Mouse (Mus musculus): ENCODE measurements at regions not wholly inside any gene's neighbourhood (a gene's known extent, or its start where the extent isn't known, plus 50 kb on each side); places are given as distances from the start of the nearest gene placed in this dataset.

GRCm38 (mm10) chr8:46403877-46404560 is 66.8 kb upstream of the Acsl1 start:
- no peak overlapping the region for H3K4me3 ChIP-seq (ENCODE audit: insufficient read depth in 1 of 2, low read depth in 2 of 2, low read length in 2 of 2)
- no peaks in the 10 kb centered on the region for H3K27me3 ChIP-seq (ENCODE audit: control insufficient read depth, insufficient read depth, low read length)
- H3K9me3 ChIP-seq (ENCODE audit: control insufficient read depth, low read length), result no peaks in the 10 kb centered on the region
- no peak overlapping the region for H3K27ac ChIP-seq
- no peaks in the 10 kb centered on the region for H3K36me3 ChIP-seq (replicated peaks; ENCODE audit: control insufficient read depth, insufficient read depth, low read depth)
- H3K4me1 ChIP-seq (replicated peaks; ENCODE audit: control insufficient read depth in 2 of 2, insufficient read depth in 2 of 2, low read length in 1 of 2), result no peaks in the 10 kb centered on the region; a peak in 1 of 4 replicates
- 53% methylated on average over 5 of the region's 5 CpGs for WGBS (ENCODE audit: insufficient replicate concordance)
- no peak for TF ChIP-seq EP300 (IDR thresholded peaks at IDR 0.05; ENCODE audit: low read depth)
- no peak for TF ChIP-seq CTCF (IDR thresholded peaks at IDR 0.05; ENCODE audit: low read depth)
- no peak overlapping the region for H3K4me2 ChIP-seq (ENCODE audit: low read depth)
- DNase-seq (ENCODE audit: low read depth in 3 of 3, low spot score in 3 of 3) (no peak), ATAC-seq (ENCODE audit: insufficient read depth) (no peak)
- H3K9ac ChIP-seq (replicated peaks), result no peak overlapping the region

GRCm38 (mm10) chr8:46408886-46409285 is 62.0 kb upstream of the Acsl1 start:
- 79% methylated on average over 7 of the region's 7 CpGs for WGBS (ENCODE audit: insufficient replicate concordance)
- no peak for ATAC-seq (ENCODE audit: insufficient read depth)
- TF ChIP-seq CTCF (IDR thresholded peaks at IDR 0.05; ENCODE audit: low read depth), result no peak
- TF ChIP-seq EP300 (IDR thresholded peaks at IDR 0.05; ENCODE audit: low read depth), result no peak
- DNase-seq (ENCODE audit: low read depth in 3 of 3, low spot score in 3 of 3), result no peak
- H3K36me3 ChIP-seq (replicated peaks; ENCODE audit: control insufficient read depth, insufficient read depth, low read depth), result no peaks in the 10 kb centered on the region
- peaks cover 0 to 3% of the 10 kb centered on the region in 2 experiments; a peak in 1 of 4 replicates for H3K4me1 ChIP-seq (replicated peaks; ENCODE audit: control insufficient read depth in 2 of 2, insufficient read depth in 2 of 2, low read length in 1 of 2)
- no peak overlapping the region for H3K27ac ChIP-seq
- H3K4me2 ChIP-seq (ENCODE audit: low read depth), result no peak overlapping the region
- H3K9me3 ChIP-seq (ENCODE audit: control insufficient read depth, low read length), result no peaks in the 10 kb centered on the region
- H3K27me3 ChIP-seq (ENCODE audit: control insufficient read depth, insufficient read depth, low read length), result no peaks in the 10 kb centered on the region
- no peak overlapping the region for H3K4me3 ChIP-seq (ENCODE audit: insufficient read depth in 1 of 2, low read depth in 2 of 2, low read length in 2 of 2)
- no peak overlapping the region for H3K9ac ChIP-seq (replicated peaks)

- H3K4me1 ChIP-seq (replicated peaks; ENCODE audit: control insufficient read depth in 2 of 2, insufficient read depth in 2 of 2, low read length in 1 of 2), result peaks cover 0 to 3% of the 10 kb centered on the region in 2 experiments; a peak in 1 of 4 replicates
- ATAC-seq (ENCODE audit: insufficient read depth), result no peak
- TF ChIP-seq CTCF (IDR thresholded peaks at IDR 0.05; ENCODE audit: low read depth) (no peak), EP300 (IDR thresholded peaks at IDR 0.05; ENCODE audit: low read depth) (no peak)
- H3K27me3 ChIP-seq (ENCODE audit: control insufficient read depth, insufficient read depth, low read length), result no peaks in the 10 kb centered on the region
- no peak for DNase-seq (ENCODE audit: low read depth in 3 of 3, low spot score in 3 of 3)
- no peak overlapping the region for H3K27ac ChIP-seq
- no peak overlapping the region for H3K4me2 ChIP-seq (ENCODE audit: low read depth)
- H3K4me3 ChIP-seq (ENCODE audit: insufficient read depth in 1 of 2, low read depth in 2 of 2, low read length in 2 of 2), result no peak overlapping the region
- no peak overlapping the region for H3K9ac ChIP-seq (replicated peaks)
- H3K36me3 ChIP-seq (replicated peaks; ENCODE audit: control insufficient read depth, insufficient read depth, low read depth), result no peaks in the 10 kb centered on the region
- H3K9me3 ChIP-seq (ENCODE audit: control insufficient read depth, low read length), result no peaks in the 10 kb centered on the region
- 33% methylated on average over 2 of the region's 2 CpGs for WGBS (ENCODE audit: insufficient replicate concordance)
These were observed 61.5 kb upstream of the Acsl1 start for GRCm38 (mm10) chr8:46409296-46409695.

- ATAC-seq (ENCODE audit: insufficient read depth) (no peak), DNase-seq (ENCODE audit: low read depth in 3 of 3, low spot score in 3 of 3) (no peak)
- Histone ChIP-seq H3K36me3 (replicated peaks; ENCODE audit: control insufficient read depth, insufficient read depth, low read depth) (no peaks in the 10 kb centered on the region), H3K4me1 (replicated peaks; ENCODE audit: control insufficient read depth in 2 of 2, insufficient read depth in 2 of 2, low read length in 1 of 2) (peaks cover 0 to 3% of the 10 kb centered on the region in 2 experiments; a peak in 1 of 4 replicates), H3K27ac (no peak overlapping the region), H3K9me3 (ENCODE audit: control insufficient read depth, low read length) (no peaks in the 10 kb centered on the region), H3K27me3 (ENCODE audit: control insufficient read depth, insufficient read depth, low read length) (no peaks in the 10 kb centered on the region), H3K4me3 (ENCODE audit: insufficient read depth in 1 of 2, low read depth in 2 of 2, low read length in 2 of 2) (no peak overlapping the region), H3K9ac (replicated peaks) (no peak overlapping the region), H3K4me2 (ENCODE audit: low read depth) (no peak overlapping the region)
- WGBS (ENCODE audit: insufficient replicate concordance), result 62% methylated on average over 11 of the region's 11 CpGs
- TF ChIP-seq CTCF (IDR thresholded peaks at IDR 0.05; ENCODE audit: low read depth) (no peak), EP300 (IDR thresholded peaks at IDR 0.05; ENCODE audit: low read depth) (no peak)
These were observed 58.8 kb upstream of the Acsl1 start for GRCm38 (mm10) chr8:46411877-46412625.

GRCm38 (mm10) chr8:46413349-46414024 is 57.4 kb upstream of the Acsl1 start:
- no peak for TF ChIP-seq CTCF (IDR thresholded peaks at IDR 0.05; ENCODE audit: low read depth)
- TF ChIP-seq EP300 (IDR thresholded peaks at IDR 0.05; ENCODE audit: low read depth), result no peak
- Histone ChIP-seq H3K36me3 (replicated peaks; ENCODE audit: control insufficient read depth, insufficient read depth, low read depth) (no peaks in the 10 kb centered on the region), H3K4me2 (ENCODE audit: low read depth) (no peak overlapping the region), H3K9me3 (ENCODE audit: control insufficient read depth, low read length) (no peaks in the 10 kb centered on the region), H3K27me3 (ENCODE audit: control insufficient read depth, insufficient read depth, low read length) (no peaks in the 10 kb centered on the region), H3K4me1 (replicated peaks; ENCODE audit: control insufficient read depth in 2 of 2, insufficient read depth in 2 of 2, low read length in 1 of 2) (peaks cover 0 to 3% of the 10 kb centered on the region in 2 experiments; a peak in 1 of 4 replicates), H3K27ac (no peak overlapping the region), H3K4me3 (ENCODE audit: insufficient read depth in 1 of 2, low read depth in 2 of 2, low read length in 2 of 2) (no peak overlapping the region), H3K9ac (replicated peaks) (no peak overlapping the region)
- 55% methylated on average over 9 of the region's 9 CpGs for WGBS (ENCODE audit: insufficient replicate concordance)
- DNase-seq (ENCODE audit: low read depth in 3 of 3, low spot score in 3 of 3) (no peak), ATAC-seq (ENCODE audit: insufficient read depth) (no peak)

Measured in liver, embryonic 14.5 days (tissue).